Mouse (Mus musculus) limb, embryonic 12.5 days (tissue): ENCODE data around the gene B3gnt8. TPM values are rescaled to one million over a fixed set of nuclear protein-coding genes. Genes with fewer than 3 reads are reported as not detected.

Experiments
- ATAC-seq: fragments of 200-750 bp; cut with Nextera tagmentation; 2 replicates; pipeline ENCODE4 v1.8.0; 2017; ENCODE audit warnings: low read depth, moderate TSS enrichment; ENCODE audit not compliant: insufficient number of reproducible peaks, insufficient read depth, low FRiP score, low TSS enrichment
- H3K27ac ChIP-seq: fragments of 300-500 bp; sonication (generic); 2 replicates; pipeline ENCODE4 v1.5.1; 2016; ENCODE audit warnings: mild to moderate bottlenecking, moderate library complexity
- H3K27me3 ChIP-seq: fragments of 300-500 bp; sonication (generic); 2 replicates; pipeline ENCODE4 v1.6.1; 2016; ENCODE audit warnings: mild to moderate bottlenecking, moderate library complexity
- H3K36me3 ChIP-seq: fragments of 300-500 bp; sonication (generic); 2 replicates; pipeline ENCODE4 v1.6.1; 2016; ENCODE audit warnings: mild to moderate bottlenecking, moderate library complexity
- H3K4me1 ChIP-seq: fragments of 300-500 bp; sonication (generic); replicated peaks from 2 replicates; pipeline ENCODE4 v1.6.1; 2016
- H3K4me2 ChIP-seq: fragments of 300-500 bp; sonication (generic); 2 replicates; pipeline ENCODE4 v1.6.1; 2016; ENCODE audit warnings: mild to moderate bottlenecking, moderate library complexity
- H3K4me3 ChIP-seq: fragments of 300-500 bp; sonication (generic); replicated peaks from 2 replicates; pipeline ENCODE4 v1.5.1; 2016; ENCODE audit warnings: mild to moderate bottlenecking
- H3K9ac ChIP-seq: fragments of 300-500 bp; sonication (generic); replicated peaks from 2 replicates; pipeline ENCODE4 v1.6.1; 2016; ENCODE audit warnings: mild to moderate bottlenecking, moderate library complexity
- H3K9me3 ChIP-seq: fragments of 300-500 bp; sonication (generic); 2 replicates; pipeline ENCODE4 v1.6.1; 2016; ENCODE audit warnings: mild to moderate bottlenecking, moderate library complexity
- WGBS: fragments of 180-500 bp; shearing (Covaris S2); methylation state at CpG from one replicate; pipeline ENCODE4 v1.1.7; 2016; 5-methylcytosine and 5-hydroxymethylcytosine counted together
- polyA plus RNA-seq: library from polyadenylated mRNA; unstranded; fragments of >200 nt; fragmentation: Nextera tagmentation; extraction: Ambion mirVana; gene quantifications from 2 replicates; pipeline ENCODE4 v1.2.1, GENCODE M21; 2016

Gene B3gnt8
- polyA plus RNA-seq, 1 experiment from 2014 or later = 2.8 TPM

- H3K27me3 ChIP-seq = no peaks in the 10 kb centered on the region
- H3K36me3 ChIP-seq = no peaks in the 10 kb centered on the region
- no peak overlapping the region for H3K9ac ChIP-seq
- H3K27ac ChIP-seq = no peak overlapping the region
- no peak for ATAC-seq
- H3K4me2 ChIP-seq = no peak overlapping the region
- no peak overlapping the region for H3K4me3 ChIP-seq
- peaks cover 4% of the 10 kb centered on the region; the same call in 1 of the 2 replicates for H3K9me3 ChIP-seq
- H3K4me1 ChIP-seq = no peaks in the 10 kb centered on the region
- WGBS = 86% methylated on average over 4 of the region's 4 CpGs
These were observed 19.8 kb upstream of the B3gnt8 start for GRCm38 (mm10) chr7:25606625-25607063.

GRCm38 (mm10) chr7:25607196-25607595 lies 19.3 kb upstream of the B3gnt8 start:
- Histone ChIP-seq H3K9ac (no peak overlapping the region), H3K4me1 (no peaks in the 10 kb centered on the region), H3K9me3 (peaks cover 4% of the 10 kb centered on the region; the same call in 1 of the 2 replicates), H3K36me3 (no peaks in the 10 kb centered on the region), H3K27ac (no peak overlapping the region), H3K27me3 (no peaks in the 10 kb centered on the region), H3K4me2 (no peak overlapping the region), H3K4me3 (no peak overlapping the region)
- 89% methylated on average over 2 of the region's 2 CpGs for WGBS
- no peak for ATAC-seq

- Histone ChIP-seq H3K4me1 (no peaks in the 10 kb centered on the region), H3K4me2 (no peak overlapping the region), H3K27ac (no peak overlapping the region), H3K9me3 (peaks cover 4% of the 10 kb centered on the region; the same call in 1 of the 2 replicates), H3K4me3 (no peak overlapping the region), H3K9ac (no peak overlapping the region), H3K27me3 (no peaks in the 10 kb centered on the region), H3K36me3 (no peaks in the 10 kb centered on the region)
- ATAC-seq = no peak
- 45% methylated on average over 6 of the region's 6 CpGs for WGBS
These were observed 16.4 kb upstream of the B3gnt8 start for GRCm38 (mm10) chr7:25610056-25610455.

GRCm38 (mm10) chr7:25611501-25611900 lies 15.0 kb upstream of the B3gnt8 start:
- peaks cover 4% of the 10 kb centered on the region; the same call in 1 of the 2 replicates for H3K9me3 ChIP-seq
- H3K36me3 ChIP-seq = no peaks in the 10 kb centered on the region
- no peak overlapping the region for H3K4me2 ChIP-seq
- no peak overlapping the region for H3K4me3 ChIP-seq
- no peak for ATAC-seq
- H3K4me1 ChIP-seq = no peaks in the 10 kb centered on the region
- WGBS = 61% methylated on average over 7 of the region's 7 CpGs
- no peak overlapping the region for H3K9ac ChIP-seq
- H3K27ac ChIP-seq = no peak overlapping the region
- H3K27me3 ChIP-seq = no peaks in the 10 kb centered on the region

- ATAC-seq = no peak
These were observed 12.4 kb upstream of the B3gnt8 start for GRCm38 (mm10) chr7:25614086-25614485.

GRCm38 (mm10) chr7:25614831-25615705 lies 11.4 kb upstream of the B3gnt8 start:
- no peaks in the 10 kb centered on the region for H3K27me3 ChIP-seq
- no peak for ATAC-seq
- H3K9me3 ChIP-seq = no peaks in the 10 kb centered on the region
- no peak overlapping the region for H3K9ac ChIP-seq
- no peaks in the 10 kb centered on the region for H3K36me3 ChIP-seq
- no peak overlapping the region for H3K27ac ChIP-seq
- H3K4me2 ChIP-seq = no peak overlapping the region
- WGBS = 72% methylated on average over 21 of the region's 21 CpGs
- no peak overlapping the region for H3K4me3 ChIP-seq
- H3K4me1 ChIP-seq = peaks cover 5% of the 10 kb centered on the region; the same call in 1 of the 2 replicates

More at GRCm38 (mm10) chr7:25614086-25614485, 12.4 kb upstream of the B3gnt8 start:
- Histone ChIP-seq H3K36me3 (no peaks in the 10 kb centered on the region), H3K4me2 (no peak overlapping the region), H3K4me1 (no peaks in the 10 kb centered on the region), H3K9ac (no peak overlapping the region), H3K27me3 (no peaks in the 10 kb centered on the region), H3K27ac (no peak overlapping the region), H3K9me3 (no peaks in the 10 kb centered on the region), H3K4me3 (no peak overlapping the region)
- 87% methylated on average over 5 of the region's 5 CpGs for WGBS

- H3K4me3 ChIP-seq = no peak within 1 kb of the TSS
These were observed 10.8 kb upstream of the B3gnt8 start, which contains the start of gene Erich4 for GRCm38 (mm10) chr7:25615706-25616011. TSS of gene Erich4 (minus strand) at chr7:25615892.

DNA sequence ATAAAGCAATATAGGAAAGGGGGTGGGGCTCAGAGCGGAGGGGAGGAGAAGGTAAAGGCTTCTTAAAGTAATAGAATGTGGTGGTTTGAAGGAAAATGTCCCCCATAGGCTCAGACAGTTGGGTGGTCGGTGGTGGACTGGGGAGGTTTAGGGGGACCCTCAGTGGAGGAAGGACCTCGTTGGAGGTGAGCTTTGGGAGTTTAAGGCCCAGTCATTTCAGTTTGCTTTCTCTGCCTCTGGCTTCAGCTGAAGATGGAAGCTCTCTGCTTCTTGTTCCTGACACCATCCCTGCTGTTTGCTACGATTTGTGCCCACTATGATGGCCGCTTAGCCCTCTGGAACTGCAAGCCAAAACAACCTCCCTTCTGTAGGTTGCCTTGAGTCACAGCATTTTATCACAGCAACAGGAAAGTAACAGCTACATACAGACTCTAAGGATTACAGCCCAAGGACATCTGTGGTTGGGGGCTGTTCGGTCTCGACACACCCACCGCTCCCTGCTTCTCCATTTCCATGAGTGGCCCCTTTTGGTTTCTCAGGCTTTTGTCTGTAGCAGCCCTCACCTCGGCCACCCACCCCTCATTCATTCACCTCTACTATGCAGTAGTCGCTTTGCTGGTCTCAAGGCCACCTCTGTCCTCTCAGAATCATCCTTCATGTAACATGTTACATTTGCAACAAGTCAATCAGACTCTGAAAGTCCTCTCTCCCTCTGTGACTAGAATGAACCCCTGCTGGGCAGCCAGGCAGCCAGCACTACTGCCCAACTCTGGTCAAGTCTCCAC lies 8.9 kb upstream of the B3gnt8 start:
- Histone ChIP-seq H3K9me3 (no peaks in the 10 kb centered on the region), H3K4me3 (no peak overlapping the region), H3K36me3 (peaks cover 17% of the 10 kb centered on the region; the same call in 1 of the 2 replicates), H3K4me2 (no peak overlapping the region), H3K9ac (no peak overlapping the region), H3K27ac (no peak overlapping the region), H3K4me1 (peaks cover 7% of the 10 kb centered on the region; the same call in 1 of the 2 replicates), H3K27me3 (no peaks in the 10 kb centered on the region)
- 81% methylated on average over 10 of the region's 10 CpGs for WGBS
- no peak for ATAC-seq

More at GRCm38 (mm10) chr7:25615706-25616011, 10.8 kb upstream of the B3gnt8 start, which contains the start of gene Erich4:
- ATAC-seq = no peak
- H3K27ac ChIP-seq = no peak within 1 kb of the TSS
- H3K4me2 ChIP-seq = no peak within 1 kb of the TSS
- WGBS = 80% methylated on average over 5 of the region's 5 CpGs
- no peaks in the 10 kb centered on the region for H3K36me3 ChIP-seq
- H3K27me3 ChIP-seq = no peaks in the 10 kb centered on the region
- no peaks in the 10 kb centered on the region for H3K9me3 ChIP-seq
- H3K9ac ChIP-seq = no peak within 1 kb of the TSS
- H3K4me1 ChIP-seq = peaks cover 7% of the 10 kb centered on the region; the same call in 1 of the 2 replicates

DNA sequence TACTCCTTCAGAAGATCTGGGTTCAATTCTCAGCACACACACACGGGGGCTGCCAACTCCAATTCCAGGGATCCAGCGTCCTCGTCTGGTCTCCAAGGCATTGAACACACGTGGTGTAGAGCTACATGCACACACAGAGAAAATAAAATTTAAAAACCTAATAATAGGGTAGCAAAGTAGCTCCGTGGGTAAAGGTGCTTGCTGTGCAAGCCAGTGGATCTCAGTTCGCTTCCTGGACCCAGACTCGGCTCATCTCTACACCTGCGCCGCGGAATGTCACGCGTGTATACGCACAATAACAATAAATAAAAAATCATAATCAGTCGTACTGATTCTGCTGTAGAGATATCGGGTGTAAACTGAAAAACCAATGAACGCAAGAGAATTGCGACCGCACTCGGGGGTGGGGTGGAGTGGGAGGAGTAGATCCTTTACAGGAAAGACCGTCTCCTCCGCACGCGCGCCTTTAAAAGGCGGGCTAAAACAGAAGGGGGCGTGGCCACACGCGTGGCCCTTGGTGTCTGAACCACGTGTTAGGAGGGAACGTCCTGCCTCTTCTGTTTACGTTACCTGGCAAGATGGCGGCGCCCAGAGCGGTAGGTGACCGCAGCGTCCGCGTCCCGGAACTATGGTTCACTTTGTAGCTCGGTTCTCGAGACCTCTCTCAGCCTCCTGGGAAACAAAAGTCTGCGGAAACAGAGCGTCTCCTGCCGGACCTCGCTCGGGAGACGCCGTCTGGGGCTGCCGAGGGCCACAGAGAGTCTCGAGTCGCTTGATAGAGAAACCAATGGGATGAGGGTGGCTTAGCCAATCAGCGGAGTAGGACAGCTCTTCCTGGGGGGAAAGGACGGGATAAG lies 7.4 kb upstream of the B3gnt8 start, which contains the start of gene Dmac2:
TSS of gene Dmac2 (plus strand) at position 550 of the 857 bp plus-strand sequence.
- no peak within 1 kb of the TSS for H3K27ac ChIP-seq
- peak within 1 kb of the TSS; percentile 63 for H3K4me2 ChIP-seq
- peaks cover 7% of the 10 kb centered on the region; the same call in 1 of the 2 replicates for H3K4me1 ChIP-seq
- WGBS = 2% methylated on average over 53 of the region's 53 CpGs
- peaks cover 33% of the 10 kb centered on the region; the same call in 1 of the 2 replicates for H3K36me3 ChIP-seq
- no peaks in the 10 kb centered on the region for H3K27me3 ChIP-seq
- H3K9me3 ChIP-seq = no peaks in the 10 kb centered on the region
- H3K9ac ChIP-seq = peak within 1 kb of the TSS; percentile 56
- peak within 1 kb of the TSS; percentile 65 for H3K4me3 ChIP-seq
- ATAC-seq = peak; percentile 79

DNA sequence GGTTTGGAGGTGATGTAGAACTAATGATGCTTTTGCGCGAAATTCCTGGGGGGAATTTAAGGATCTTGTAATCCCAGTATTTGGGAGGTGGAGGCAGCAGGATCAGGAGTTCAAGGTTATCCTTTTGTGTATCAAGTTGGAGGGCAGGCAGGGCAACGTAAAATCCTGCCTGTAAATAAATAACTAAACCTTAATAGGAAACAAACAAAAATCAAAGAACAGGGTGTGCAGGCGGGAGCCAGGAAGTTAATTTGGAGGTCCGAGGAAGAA lies 6.8 kb upstream of the B3gnt8 start:
- peaks cover 38% of the 10 kb centered on the region; the same call in 1 of the 2 replicates for H3K36me3 ChIP-seq
- peak overlapping the region; percentile 65 for H3K4me3 ChIP-seq
- 16% methylated on average over 5 of the region's 5 CpGs for WGBS
- no peak for ATAC-seq
- H3K27me3 ChIP-seq = no peaks in the 10 kb centered on the region
- peak overlapping the region; percentile 56 for H3K9ac ChIP-seq
- H3K4me2 ChIP-seq = peak overlapping the region; percentile 63
- H3K4me1 ChIP-seq = peaks cover 7% of the 10 kb centered on the region; the same call in 1 of the 2 replicates
- H3K27ac ChIP-seq = no peak overlapping the region
- no peaks in the 10 kb centered on the region for H3K9me3 ChIP-seq
